27 mouse cellular contexts compared by ENCODE assay signal in genomic region chr16:55504274-55504673, GRCm38 (mm10).
DNase-seq lines count a peak whose midpoint lies in the region; ATAC-seq and TF ChIP-seq lines count a peak whose summit lies in the region.
"Had no signal": no experiment of that assay in that cellular context is flagged by ENCODE, and none has a peak within 500 bp of the region (broad histone marks: within the 10 kb centered on the region; RNA-seq: fewer than 3 reads in every experiment).

No protein-coding gene starts in this region.

- no peaks in the 10 kb centered on the region for H3K79me2 ChIP-seq in heart, adult 2 months (replicated peaks; ENCODE audit: control insufficient read depth, insufficient read depth, low read length)

- TF ChIP-seq POLR2A in heart, adult 2 months (IDR thresholded peaks at IDR 0.05; ENCODE audit: insufficient read depth, low read depth, low read length): no peak

- 47% methylated on average over 3 of the region's 3 CpGs for WGBS in lung, embryonic 16.5 days
- 62% methylated on average over 3 of the region's 3 CpGs for WGBS in intestine, embryonic 16.5 days
- WGBS in stomach, postnatal 0 days: 59% methylated on average over 3 of the region's 3 CpGs
- 71% methylated on average over 3 of the region's 3 CpGs for WGBS in heart, adult 2 months

- H3K9ac ChIP-seq in lung, embryonic 16.5 days (ENCODE audit: low read length): no peak overlapping the region
- no peak overlapping the region for H3K9ac ChIP-seq in intestine, embryonic 16.5 days (ENCODE audit: low read depth, low read length)
- no peak overlapping the region for H3K9ac ChIP-seq in stomach, postnatal 0 days (ENCODE audit: low read length)
- no peak overlapping the region for H3K9ac ChIP-seq in heart, adult 2 months (ENCODE audit: low read depth, low read length)
- H3K9ac ChIP-seq: embryonic facial prominence, embryonic 13.5 days; heart, embryonic 12.5 days; hindbrain, embryonic 13.5 days; liver, embryonic 12.5 days; liver, postnatal 0 days; midbrain, embryonic 12.5 days had no signal

- ATAC-seq in lung, embryonic 16.5 days (ENCODE audit: low read depth): 0 out of 2 replicates have a peak, but pooled peaks have one; percentile 26
- peak; percentile 62 for ATAC-seq in intestine, embryonic 16.5 days
- peak; percentile 69 for ATAC-seq in stomach, postnatal 0 days (ENCODE audit: low FRiP score, low TSS enrichment)
- ATAC-seq: forebrain, embryonic 16.5 days; liver, embryonic 12.5 days; liver, postnatal 0 days had no signal

- no peak overlapping the region for H3K4me2 ChIP-seq in lung, embryonic 16.5 days (ENCODE audit: low read depth, low read length)
- no peak overlapping the region for H3K4me2 ChIP-seq in intestine, embryonic 16.5 days (ENCODE audit: low read depth, low read length)
- H3K4me2 ChIP-seq in stomach, postnatal 0 days (replicated peaks; ENCODE audit: low read depth): no peak overlapping the region
- H3K4me2 ChIP-seq: embryonic facial prominence, embryonic 13.5 days; heart, embryonic 12.5 days; hindbrain, embryonic 13.5 days; liver, embryonic 12.5 days; midbrain, embryonic 12.5 days had no signal

- H3K36me3 ChIP-seq in lung, embryonic 16.5 days (ENCODE audit: control insufficient read depth, insufficient read depth, low read length): no peaks in the 10 kb centered on the region
- no peaks in the 10 kb centered on the region for H3K36me3 ChIP-seq in intestine, embryonic 16.5 days (ENCODE audit: control insufficient read depth, insufficient read depth, low read length)
- no peaks in the 10 kb centered on the region for H3K36me3 ChIP-seq in stomach, postnatal 0 days (ENCODE audit: control insufficient read depth, insufficient read depth, low read length)
- H3K36me3 ChIP-seq in heart, adult 2 months (ENCODE audit: control insufficient read depth, insufficient read depth, low read length): no peaks in the 10 kb centered on the region; the same call in 1 of the 2 replicates
- H3K36me3 ChIP-seq: embryonic facial prominence, embryonic 13.5 days; G1E; heart, embryonic 12.5 days; hindbrain, embryonic 13.5 days; liver, embryonic 12.5 days; midbrain, embryonic 12.5 days had no signal

- DNase-seq in lung, adult 18-20 months: no peak
- DNase-seq in NIH3T3 (ENCODE audit: low read depth): peak; percentile 8
- no peak for DNase-seq in stomach, postnatal 0 days (ENCODE audit: low spot score)
- no peak for DNase-seq in heart, adult 2 months
- DNase-seq in c-Kit-positive CD71-positive TER-119-positive erythroid progenitor cells, embryonic 14.5 days (ENCODE audit: low spot score): no peak
- DNase-seq: adrenal gland, postnatal 10 days; cerebellum, adult 18-20 months; cerebellum, postnatal 10 days; gastrocnemius, adult 2 months; gastrocnemius, postnatal 36 days; kidney, adult 8-10 months; kidney, postnatal 36 days; left cerebral cortex, postnatal 4 days; liver, postnatal 0 days; retina, postnatal 1 day; right cerebral cortex, postnatal 25 days had no signal

- TF ChIP-seq EP300 in stomach, postnatal 0 days (optimal IDR thresholded peaks at IDR 0.05): no peak
- TF ChIP-seq EP300 in heart, adult 2 months (IDR thresholded peaks at IDR 0.05; ENCODE audit: insufficient read depth, low read depth, low read length): no peak

- H3K4me1 ChIP-seq in lung, embryonic 16.5 days (replicated peaks; ENCODE audit: control insufficient read depth, insufficient read depth, low read length): peaks cover 4% of the 10 kb centered on the region; the same call in 1 of the 2 replicates
- H3K4me1 ChIP-seq in intestine, embryonic 16.5 days (ENCODE audit: control insufficient read depth, insufficient read depth, low read length): peaks cover 3% of the 10 kb centered on the region; the same call in 1 of the 2 replicates
- H3K4me1 ChIP-seq in stomach, postnatal 0 days (replicated peaks; ENCODE audit: control insufficient read depth, insufficient read depth): no peaks in the 10 kb centered on the region
- peaks cover 4% of the 10 kb centered on the region for H3K4me1 ChIP-seq in heart, adult 2 months (ENCODE audit: control insufficient read depth, insufficient read depth, low read length)
- H3K4me1 ChIP-seq: embryonic facial prominence, embryonic 13.5 days; hindbrain, embryonic 13.5 days; liver, embryonic 12.5 days; midbrain, embryonic 12.5 days had no signal

- H3K27ac ChIP-seq in lung, embryonic 16.5 days (ENCODE audit: low read length): no peak overlapping the region
- H3K27ac ChIP-seq in intestine, embryonic 16.5 days (ENCODE audit: low read length): no peak overlapping the region
- 0 out of 2 replicates have a peak overlapping the region, but pooled peaks have one; percentile 19 for H3K27ac ChIP-seq in stomach, postnatal 0 days (replicated peaks)
- no peak overlapping the region for H3K27ac ChIP-seq in heart, adult 2 months
- H3K27ac ChIP-seq: embryonic facial prominence, embryonic 13.5 days; gastrocnemius, adult 2 months; hindbrain, embryonic 13.5 days; liver, embryonic 12.5 days; midbrain, embryonic 12.5 days had no signal

- H3K9me3 ChIP-seq in lung, embryonic 16.5 days (ENCODE audit: control insufficient read depth, low read length): no peaks in the 10 kb centered on the region
- H3K9me3 ChIP-seq in intestine, embryonic 16.5 days (ENCODE audit: control insufficient read depth, low read length): no peaks in the 10 kb centered on the region
- H3K9me3 ChIP-seq in stomach, postnatal 0 days (ENCODE audit: control insufficient read depth, low read length): no peaks in the 10 kb centered on the region
- H3K9me3 ChIP-seq: embryonic facial prominence, embryonic 13.5 days; G1E; heart, embryonic 12.5 days; hindbrain, embryonic 13.5 days; liver, embryonic 12.5 days; midbrain, embryonic 12.5 days had no signal

- intact Hi-C loops in heart, adult 2 months (cut with DNase I): no loop called here

- H3K4me3 ChIP-seq in lung, embryonic 16.5 days (ENCODE audit: low read length): no peak overlapping the region
- no peak overlapping the region for H3K4me3 ChIP-seq in intestine, embryonic 16.5 days (ENCODE audit: low read length)
- no peak overlapping the region for H3K4me3 ChIP-seq in stomach, postnatal 0 days (ENCODE audit: low read depth, low read length)
- H3K4me3 ChIP-seq in heart, adult 2 months: no peak overlapping the region
- H3K4me3 ChIP-seq: embryonic facial prominence, embryonic 13.5 days; erythroblast, embryonic 14.5 days; gastrocnemius, adult 2 months; heart, embryonic 12.5 days; hindbrain, embryonic 13.5 days; liver, embryonic 12.5 days; midbrain, embryonic 12.5 days had no signal

- H3K27me3 ChIP-seq in lung, embryonic 16.5 days (ENCODE audit: control insufficient read depth, insufficient read depth, low read depth, low read length): no peaks in the 10 kb centered on the region
- H3K27me3 ChIP-seq in intestine, embryonic 16.5 days (replicated peaks; ENCODE audit: control insufficient read depth, insufficient read depth, low read length): no peaks in the 10 kb centered on the region
- H3K27me3 ChIP-seq in stomach, postnatal 0 days (ENCODE audit: control insufficient read depth, insufficient read depth, low read length): no peaks in the 10 kb centered on the region
- H3K27me3 ChIP-seq in heart, adult 2 months (ENCODE audit: control insufficient read depth, insufficient read depth, low read length): no peaks in the 10 kb centered on the region
- H3K27me3 ChIP-seq: embryonic facial prominence, embryonic 13.5 days; heart, embryonic 12.5 days; hindbrain, embryonic 13.5 days; liver, embryonic 12.5 days; midbrain, embryonic 12.5 days; Patski had no signal

- TF ChIP-seq CTCF in stomach, postnatal 0 days (IDR thresholded peaks at IDR 0.05; ENCODE audit: low read depth): no peak
- no peak for TF ChIP-seq CTCF in heart, adult 2 months (IDR thresholded peaks at IDR 0.05)
